Mouse (Mus musculus): ENCODE results near the gene Obsl1. TPM values are rescaled to one million over a fixed set of nuclear protein-coding genes. Genes with fewer than 3 reads are reported as not detected.

Obsl1 gene
- total and polyA plus RNA-seq, 2 experiments from 2014 or later: 22.9 to 43.7 TPM

DNA sequence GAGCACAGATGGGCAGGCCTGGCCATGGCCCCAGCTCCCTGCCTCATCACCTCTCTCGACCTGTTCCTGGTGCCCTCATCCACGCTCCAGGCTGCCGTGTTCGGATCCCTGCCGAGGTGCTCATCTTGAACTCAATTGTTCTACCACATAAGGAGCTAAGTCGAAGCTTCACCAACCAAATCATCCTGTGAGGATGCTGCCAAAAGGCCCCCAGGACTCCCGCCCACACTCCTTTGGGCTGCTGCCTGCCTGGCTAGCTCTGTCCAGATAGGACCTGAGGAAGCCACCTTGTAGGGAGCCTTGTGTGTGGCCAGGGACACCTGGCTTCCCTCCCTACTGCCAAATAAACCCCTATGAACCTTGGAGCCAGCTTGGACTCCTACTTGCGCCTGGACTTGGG, 63.4 kb downstream of the Obsl1 start:
- ATAC-seq: no peak

DNA sequence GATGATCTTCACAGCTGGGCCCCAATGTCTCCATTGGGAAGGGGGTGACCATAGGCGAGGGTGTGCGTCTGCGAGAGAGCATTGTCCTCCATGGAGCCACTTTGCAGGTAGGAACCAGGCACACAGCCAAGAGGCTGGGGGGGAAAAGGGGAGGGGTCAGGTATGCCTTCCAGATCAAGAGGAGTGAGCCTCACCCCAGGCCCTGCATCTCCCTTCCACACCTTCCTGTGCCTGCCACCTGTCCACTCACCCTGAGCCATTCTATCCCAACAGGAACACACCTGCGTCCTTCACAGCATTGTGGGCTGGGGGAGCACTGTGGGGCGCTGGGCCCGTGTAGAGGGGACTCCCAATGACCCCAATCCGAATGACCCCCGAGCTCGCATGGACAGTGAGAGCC, 64.1 kb downstream of the Obsl1 start:
- Histone ChIP-seq H3K9ac (no peak overlapping the region), H3K4me3 (ENCODE audit: low read depth, low read length) (no peak overlapping the region), H3K9me3 (ENCODE audit: low read length) (no peaks in the 10 kb centered on the region), H3K4me2 (ENCODE audit: low read depth) (no peak overlapping the region), H3K27me3 (ENCODE audit: insufficient read depth, low read length) (peaks cover 12% of the 10 kb centered on the region; the same call in 1 of the 2 replicates), H3K27ac (ENCODE audit: low read depth, low read length) (no peak overlapping the region), H3K36me3 (ENCODE audit: insufficient read depth) (peaks cover 7% of the 10 kb centered on the region), H3K4me1 (ENCODE audit: insufficient read depth) (peaks cover 14% of the 10 kb centered on the region)
- no peak for TF ChIP-seq CTCF (IDR thresholded peaks at IDR 0.05; ENCODE audit: low read depth)
- ATAC-seq (no peak), DNase-seq (no peak)
- WGBS: 82% methylated on average over 9 of the region's 9 CpGs

More for the DNA sequence above, 63.4 kb downstream of the Obsl1 start:
- H3K36me3 ChIP-seq (ENCODE audit: insufficient read depth): peaks cover 7% of the 10 kb centered on the region
- H3K4me2 ChIP-seq (ENCODE audit: low read depth): no peak overlapping the region
- H3K4me3 ChIP-seq (ENCODE audit: low read depth, low read length): no peak overlapping the region
- H3K27me3 ChIP-seq (ENCODE audit: insufficient read depth, low read length): peaks cover 18% of the 10 kb centered on the region; the same call in 1 of the 2 replicates
- no peak for DNase-seq
- no peak overlapping the region for H3K9ac ChIP-seq
- H3K4me1 ChIP-seq (ENCODE audit: insufficient read depth): peaks cover 14% of the 10 kb centered on the region
- 23% methylated on average over 8 of the region's 8 CpGs for WGBS
- TF ChIP-seq CTCF (IDR thresholded peaks at IDR 0.05; ENCODE audit: low read depth): no peak
- H3K9me3 ChIP-seq (ENCODE audit: low read length): no peaks in the 10 kb centered on the region
- H3K27ac ChIP-seq (ENCODE audit: low read depth, low read length): peak overlapping the region; percentile 50; the same call in 1 of the 2 replicates

GRCm38 (mm10) chr1:75441471-75441996, 64.7 kb downstream of the Obsl1 start:
- no peak overlapping the region for H3K4me3 ChIP-seq (ENCODE audit: low read depth, low read length)
- H3K9ac ChIP-seq: no peak overlapping the region
- H3K4me2 ChIP-seq (ENCODE audit: low read depth): no peak overlapping the region
- peaks cover 14% of the 10 kb centered on the region; the same call in 1 of the 2 replicates for H3K4me1 ChIP-seq (ENCODE audit: insufficient read depth)
- ATAC-seq (no peak), DNase-seq (no peak)
- 82% methylated on average over 15 of the region's 15 CpGs for WGBS
- H3K27ac ChIP-seq (ENCODE audit: low read depth, low read length): no peak overlapping the region
- H3K9me3 ChIP-seq (ENCODE audit: low read length): no peaks in the 10 kb centered on the region
- peaks cover 7% of the 10 kb centered on the region for H3K36me3 ChIP-seq (ENCODE audit: insufficient read depth)
- no peak for TF ChIP-seq CTCF (IDR thresholded peaks at IDR 0.05; ENCODE audit: low read depth)
- H3K27me3 ChIP-seq (ENCODE audit: insufficient read depth, low read length): peaks cover 6% of the 10 kb centered on the region; the same call in 1 of the 2 replicates

GRCm38 (mm10) chr1:75440661-75441060, 65.6 kb downstream of the Obsl1 start:
- H3K4me2 ChIP-seq (ENCODE audit: low read depth): no peak overlapping the region
- no peaks in the 10 kb centered on the region for H3K27me3 ChIP-seq (ENCODE audit: insufficient read depth, low read length)
- no peaks in the 10 kb centered on the region for H3K9me3 ChIP-seq (ENCODE audit: low read length)
- ATAC-seq (no peak), DNase-seq (no peak)
- H3K9ac ChIP-seq: no peak overlapping the region
- peaks cover 7% of the 10 kb centered on the region for H3K36me3 ChIP-seq (ENCODE audit: insufficient read depth)
- H3K27ac ChIP-seq (ENCODE audit: low read depth, low read length): no peak overlapping the region
- H3K4me3 ChIP-seq (ENCODE audit: low read depth, low read length): no peak overlapping the region
- 88% methylated on average over 7 of the region's 7 CpGs for WGBS
- H3K4me1 ChIP-seq (ENCODE audit: insufficient read depth): peaks cover 14% of the 10 kb centered on the region; the same call in 1 of the 2 replicates
- no peak for TF ChIP-seq CTCF (IDR thresholded peaks at IDR 0.05; ENCODE audit: low read depth)

GRCm38 (mm10) chr1:75438782-75439181, 67.5 kb downstream of the Obsl1 start:
- no peak overlapping the region for H3K4me3 ChIP-seq (ENCODE audit: low read depth, low read length)
- no peak overlapping the region for H3K27ac ChIP-seq (ENCODE audit: low read depth, low read length)
- H3K36me3 ChIP-seq (ENCODE audit: insufficient read depth): peaks cover 7% of the 10 kb centered on the region
- H3K9ac ChIP-seq: no peak overlapping the region
- H3K4me2 ChIP-seq (ENCODE audit: low read depth): no peak overlapping the region
- WGBS: 78% methylated on average over 9 of the region's 9 CpGs
- H3K4me1 ChIP-seq (ENCODE audit: insufficient read depth): no peaks in the 10 kb centered on the region; the same call in 1 of the 2 replicates
- ATAC-seq (no peak), DNase-seq (no peak)
- no peak for TF ChIP-seq CTCF (IDR thresholded peaks at IDR 0.05; ENCODE audit: low read depth)
- no peaks in the 10 kb centered on the region for H3K9me3 ChIP-seq (ENCODE audit: low read length)
- no peaks in the 10 kb centered on the region for H3K27me3 ChIP-seq (ENCODE audit: insufficient read depth, low read length)

DNA sequence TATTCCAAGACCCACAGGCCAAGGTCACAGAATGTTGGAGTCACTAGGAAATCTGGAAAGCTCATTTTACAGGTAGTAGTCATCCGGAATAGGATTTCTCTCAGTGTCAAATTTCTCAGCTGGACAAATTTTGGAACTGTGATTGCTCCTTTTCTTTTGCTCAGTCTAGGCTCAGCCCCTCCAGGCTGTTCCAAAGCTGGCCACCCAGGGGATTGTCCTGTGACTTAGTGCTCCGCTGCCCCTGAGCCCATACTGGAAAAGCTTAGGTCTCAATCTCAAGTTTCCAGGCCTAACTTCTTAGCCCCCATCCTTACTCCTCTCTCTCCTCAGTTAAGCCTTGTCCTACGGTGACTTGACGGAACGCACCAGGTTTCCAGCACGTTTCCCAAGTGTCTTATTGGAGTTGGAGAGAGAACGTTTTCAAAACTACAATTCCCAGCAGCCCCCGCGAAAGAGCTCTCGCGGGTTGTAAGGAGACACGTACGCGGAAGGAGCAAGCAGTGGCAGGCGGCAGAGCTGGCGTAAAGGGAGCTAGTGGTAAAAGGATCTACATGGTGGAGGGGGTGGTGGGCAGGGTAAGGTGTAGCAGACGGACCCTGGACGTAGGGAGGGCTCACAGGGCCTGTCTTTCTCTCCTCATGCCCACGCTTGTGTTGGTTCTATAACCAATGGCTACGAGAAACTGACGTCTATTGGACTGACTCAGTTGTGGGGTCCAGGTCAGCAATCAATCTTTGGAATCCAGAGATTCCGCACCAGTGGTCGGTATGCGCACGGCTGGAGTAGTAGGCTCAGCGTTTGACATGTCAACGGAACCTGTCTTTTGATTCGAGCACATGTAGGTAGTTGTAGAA, 70.5 kb downstream of the Obsl1 start, which contains the start of gene Gmppa:
TSS of gene Gmppa (plus strand) at position 456 of the 854 bp plus-strand sequence.
- Histone ChIP-seq H3K9ac (peak within 1 kb of the TSS; percentile 70), H3K4me3 (ENCODE audit: low read depth, low read length) (peak within 1 kb of the TSS; percentile 56), H3K9me3 (ENCODE audit: low read length) (no peaks in the 10 kb centered on the region), H3K27me3 (ENCODE audit: insufficient read depth, low read length) (no peaks in the 10 kb centered on the region), H3K4me1 (ENCODE audit: insufficient read depth) (no peaks in the 10 kb centered on the region), H3K27ac (ENCODE audit: low read depth, low read length) (peak within 1 kb of the TSS; percentile 69), H3K4me2 (ENCODE audit: low read depth) (peak within 1 kb of the TSS; percentile 64), H3K36me3 (ENCODE audit: insufficient read depth) (peaks cover 7% of the 10 kb centered on the region)
- TF ChIP-seq CTCF (IDR thresholded peaks at IDR 0.05; ENCODE audit: low read depth): no peak
- ATAC-seq (peak; percentile 95), DNase-seq (peak; percentile 88)
- WGBS: 6% methylated on average over 28 of the region's 28 CpGs

Other genes starting within 250 kb of the Obsl1 start
- gene Ptprn, start 241.9 kb downstream of the Obsl1 start, total RNA-seq (2014; rRNA removed): 58.2 and 68.7 TPM in 2 replicates
- 21.5 and 31.5 TPM in 2 replicates for gene Ptprn, start 241.9 kb downstream of the Obsl1 start, polyA plus RNA-seq (2015; fragmentation: Nextera tagmentation; extraction: Ambion mirVana)
- gene Resp18, start 228.0 kb downstream of the Obsl1 start, total RNA-seq (2014; rRNA removed): 136 and 170 TPM in 2 replicates
- gene Resp18, start 228.0 kb downstream of the Obsl1 start, polyA plus RNA-seq (2015; fragmentation: Nextera tagmentation; extraction: Ambion mirVana): 123 and 186 TPM in 2 replicates
- gene Dnpep, start 188.5 kb downstream of the Obsl1 start, total RNA-seq (2014; rRNA removed): 135 and 164 TPM in 2 replicates
- gene Dnpep, start 188.5 kb downstream of the Obsl1 start, polyA plus RNA-seq (2015; fragmentation: Nextera tagmentation; extraction: Ambion mirVana): 140 and 156 TPM in 2 replicates
- gene Des, start 146.1 kb downstream of the Obsl1 start, total RNA-seq (2014; rRNA removed): 1.0 and 1.4 TPM in 2 replicates
- 1.2 TPM in 2 replicates for gene Des, start 146.1 kb downstream of the Obsl1 start, polyA plus RNA-seq (2015; fragmentation: Nextera tagmentation; extraction: Ambion mirVana)
- gene Speg, start 131.2 kb downstream of the Obsl1 start, total RNA-seq (2014; rRNA removed): 44.4 and 56.3 TPM in 2 replicates
- 17.8 and 20.6 TPM in 2 replicates for gene Speg, start 131.2 kb downstream of the Obsl1 start, polyA plus RNA-seq (2015; fragmentation: Nextera tagmentation; extraction: Ambion mirVana)
- 57.3 and 68.3 TPM in 2 replicates for gene Gmppa, start 70.5 kb downstream of the Obsl1 start, total RNA-seq (2014; rRNA removed)
- 64.0 and 64.9 TPM in 2 replicates for gene Gmppa, start 70.5 kb downstream of the Obsl1 start, polyA plus RNA-seq (2015; fragmentation: Nextera tagmentation; extraction: Ambion mirVana)
- gene Asic4, start 56.0 kb downstream of the Obsl1 start, total RNA-seq (2014; rRNA removed): 21.2 and 21.4 TPM in 2 replicates
- 6.3 and 7.7 TPM in 2 replicates for gene Asic4, start 56.0 kb downstream of the Obsl1 start, polyA plus RNA-seq (2015; fragmentation: Nextera tagmentation; extraction: Ambion mirVana)
- 65.9 and 80.4 TPM in 2 replicates for gene Chpf, start 27.1 kb downstream of the Obsl1 start, total RNA-seq (2014; rRNA removed)
- 55.5 and 56.8 TPM in 2 replicates for gene Chpf, start 27.1 kb downstream of the Obsl1 start, polyA plus RNA-seq (2015; fragmentation: Nextera tagmentation; extraction: Ambion mirVana)
- 54.8 and 58.0 TPM in 2 replicates for gene Tmem198, start 26.9 kb downstream of the Obsl1 start, total RNA-seq (2014; rRNA removed)
- gene Tmem198, start 26.9 kb downstream of the Obsl1 start, polyA plus RNA-seq (2015; fragmentation: Nextera tagmentation; extraction: Ambion mirVana): 61.2 and 70.8 TPM in 2 replicates
- gene Inha, start 625 bp upstream of the Obsl1 start, total RNA-seq (2014; rRNA removed): 24.5 and 26.6 TPM in 2 replicates
- 19.6 and 24.8 TPM in 2 replicates for gene Inha, start 625 bp upstream of the Obsl1 start, polyA plus RNA-seq (2015; fragmentation: Nextera tagmentation; extraction: Ambion mirVana)
- gene Stk11ip, start 15.1 kb upstream of the Obsl1 start, total RNA-seq (2014; rRNA removed): 25.8 and 34.7 TPM in 2 replicates
- gene Stk11ip, start 15.1 kb upstream of the Obsl1 start, polyA plus RNA-seq (2015; fragmentation: Nextera tagmentation; extraction: Ambion mirVana): 12.1 and 14.3 TPM in 2 replicates
- gene Slc4a3, start 39.8 kb upstream of the Obsl1 start, total RNA-seq (2014; rRNA removed): 101 and 120 TPM in 2 replicates
- 56.0 and 73.0 TPM in 2 replicates for gene Slc4a3, start 39.8 kb upstream of the Obsl1 start, polyA plus RNA-seq (2015; fragmentation: Nextera tagmentation; extraction: Ambion mirVana)

Data from forebrain, postnatal 0 days (tissue).